Mouse (Mus musculus): ENCODE data around the gene Zmat3.

GRCm38 (mm10) chr3:32347881-32348280 lies 17.9 kb downstream of the Zmat3 start:
- TF ChIP-seq EP300 (IDR thresholded peaks at IDR 0.05; ENCODE audit: insufficient read depth, low read depth, low read length) (no peak), POLR2A (IDR thresholded peaks at IDR 0.05; ENCODE audit: insufficient read depth, low read depth, low read length) (no peak)

Measured in heart, adult 2 months (tissue).